Mouse (Mus musculus) limb, embryonic 11.5 days (tissue): ENCODE results near the gene P2ry2. TPM values are rescaled to one million over a fixed set of nuclear protein-coding genes. Genes with fewer than 3 reads are reported as not detected.

Experiments used
- ATAC-seq: fragments of 200-750 bp; cut with Nextera tagmentation; 2 replicates; pipeline ENCODE4 v1.8.0; 2017; ENCODE audit warnings: low read depth; ENCODE audit not compliant: insufficient number of reproducible peaks, low FRiP score, low TSS enrichment
- DNase-seq: peaks from one replicate; pipeline ENCODE4 v3.0.0-alpha.2; 2015; ENCODE audit warnings: low spot score
- H3K27ac ChIP-seq: fragments of 300-500 bp; sonication (generic); replicated peaks from 2 replicates; pipeline ENCODE4 v1.5.1; 2014; ENCODE audit warnings: low read depth, mild to moderate bottlenecking, low read length
- H3K27me3 ChIP-seq: fragments of 300-500 bp; sonication (generic); 2 replicates; pipeline ENCODE4 v1.6.1; 2014; ENCODE audit warnings: mild to moderate bottlenecking, low read length, mixed read lengths; ENCODE audit not compliant: control insufficient read depth, insufficient read depth
- H3K36me3 ChIP-seq: fragments of 300-500 bp; sonication (generic); 2 replicates; pipeline ENCODE4 v1.6.1; 2014; ENCODE audit warnings: mild to moderate bottlenecking, low read length, moderate library complexity, mixed read lengths; ENCODE audit not compliant: control insufficient read depth, insufficient read depth
- H3K4me1 ChIP-seq: fragments of 300-500 bp; sonication (generic); 2 replicates; pipeline ENCODE4 v1.6.1; 2014; ENCODE audit warnings: low read length, mixed read lengths; ENCODE audit not compliant: control insufficient read depth, insufficient read depth
- H3K4me2 ChIP-seq: fragments of 300-500 bp; sonication (generic); 2 replicates; pipeline ENCODE4 v1.6.1; 2014; ENCODE audit warnings: low read depth, mild to moderate bottlenecking, moderate library complexity; ENCODE audit not compliant: severe bottlenecking
- H3K4me3 ChIP-seq: fragments of 300-500 bp; sonication (generic); 2 replicates; pipeline ENCODE4 v1.5.1; 2014; ENCODE audit warnings: low read depth, low read length
- H3K9ac ChIP-seq: fragments of 300-500 bp; sonication (generic); 2 replicates; pipeline ENCODE4 v1.6.1; 2014; ENCODE audit warnings: mild to moderate bottlenecking, low read length
- H3K9me3 ChIP-seq: fragments of 300-500 bp; sonication (generic); 2 replicates; pipeline ENCODE4 v1.6.1; 2016; ENCODE audit warnings: low read length; ENCODE audit not compliant: control insufficient read depth
- WGBS: fragments of 180-500 bp; shearing (Covaris S2); extraction: QIAGEN DNeasy Blood & Tissue Kit; methylation state at CpG from one replicate; pipeline ENCODE4 v1.1.7; 2014; 5-methylcytosine and 5-hydroxymethylcytosine counted together
- polyA plus RNA-seq: library from polyadenylated mRNA; unstranded; fragments of >200 nt; fragmentation: Nextera tagmentation; extraction: Ambion mirVana; gene quantifications from 2 replicates; pipeline ENCODE4 v1.2.1, GENCODE M21; 2014

The P2ry2 gene
- polyA plus RNA-seq, 1 experiment from 2014 or later: 0.40 TPM

DNA sequence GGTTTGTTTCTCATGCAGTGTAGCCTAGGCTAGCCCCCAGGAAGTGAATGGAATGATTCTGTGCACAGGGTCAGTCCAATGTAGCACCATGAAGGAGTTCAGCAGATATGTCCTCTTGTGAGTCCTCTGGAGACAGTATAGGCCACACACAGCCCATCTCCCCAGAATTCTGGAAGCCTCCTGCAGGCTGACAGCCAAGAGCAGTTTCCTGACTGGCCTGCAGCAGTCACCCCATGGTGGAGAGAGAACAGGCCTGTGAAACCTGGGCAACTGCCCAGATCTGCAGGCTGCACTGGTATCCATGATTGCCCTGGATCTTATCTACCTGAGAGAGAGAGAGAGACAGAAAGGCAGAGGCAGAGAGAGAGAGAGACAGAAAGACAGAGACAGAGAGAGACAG is 18.1 kb upstream of the P2ry2 start:
- Histone ChIP-seq H3K4me1 (no peaks in the 10 kb centered on the region), H3K4me2 (no peak overlapping the region), H3K27me3 (no peaks in the 10 kb centered on the region), H3K36me3 (no peaks in the 10 kb centered on the region), H3K27ac (no peak overlapping the region), H3K9ac (no peak overlapping the region; the same call in 1 of the 2 replicates), H3K4me3 (no peak overlapping the region), H3K9me3 (no peaks in the 10 kb centered on the region)
- DNase-seq: no peak
- ATAC-seq: no peak

DNA sequence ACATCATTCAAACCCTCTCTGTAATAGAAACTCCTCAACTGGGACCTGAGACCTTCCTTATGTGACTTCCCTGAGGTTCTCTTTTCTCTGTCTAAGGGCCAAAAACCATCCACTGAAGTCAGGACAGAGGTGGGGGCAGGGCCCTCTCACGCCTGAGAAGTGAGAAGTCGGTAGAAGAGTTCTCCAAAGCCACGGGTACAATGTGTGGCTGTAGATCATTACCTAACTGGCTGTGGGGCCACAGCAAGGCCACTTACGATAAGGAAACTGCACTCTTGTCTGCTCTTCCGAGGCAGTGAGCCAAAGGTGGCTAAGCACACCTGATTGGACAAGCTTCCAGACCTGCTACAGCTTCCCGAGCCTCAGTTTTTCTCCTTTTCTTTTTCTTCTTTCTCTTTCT is 16.8 kb upstream of the P2ry2 start:
- 76% methylated on average over 6 of the region's 6 CpGs for WGBS
- no peaks in the 10 kb centered on the region for H3K9me3 ChIP-seq
- H3K4me1 ChIP-seq: no peaks in the 10 kb centered on the region
- H3K4me3 ChIP-seq: no peak overlapping the region
- H3K27ac ChIP-seq: no peak overlapping the region
- H3K4me2 ChIP-seq: no peak overlapping the region
- ATAC-seq (no peak), DNase-seq (no peak)
- no peak overlapping the region for H3K9ac ChIP-seq
- no peaks in the 10 kb centered on the region for H3K36me3 ChIP-seq
- no peaks in the 10 kb centered on the region for H3K27me3 ChIP-seq

- H3K4me3 ChIP-seq: no peak overlapping the region
- no peak overlapping the region for H3K4me2 ChIP-seq
- no peaks in the 10 kb centered on the region for H3K36me3 ChIP-seq
- no peaks in the 10 kb centered on the region for H3K4me1 ChIP-seq
- WGBS: 88% methylated on average over 9 of the region's 9 CpGs
- H3K27ac ChIP-seq: no peak overlapping the region
- no peak for DNase-seq
- no peak overlapping the region for H3K9ac ChIP-seq
- no peaks in the 10 kb centered on the region for H3K27me3 ChIP-seq
- no peaks in the 10 kb centered on the region for H3K9me3 ChIP-seq
- no peak for ATAC-seq
Observed at GRCm38 (mm10) chr7:101028991-101029390, 16.3 kb upstream of the P2ry2 start.

- no peak overlapping the region for H3K27ac ChIP-seq
- 94% methylated on average over 5 of the region's 5 CpGs for WGBS
- no peak overlapping the region for H3K4me3 ChIP-seq
- H3K4me1 ChIP-seq: no peaks in the 10 kb centered on the region
- DNase-seq (no peak), ATAC-seq (no peak)
- H3K36me3 ChIP-seq: no peaks in the 10 kb centered on the region
- H3K4me2 ChIP-seq: no peak overlapping the region
- H3K9ac ChIP-seq: no peak overlapping the region
- no peaks in the 10 kb centered on the region for H3K9me3 ChIP-seq
- no peaks in the 10 kb centered on the region for H3K27me3 ChIP-seq
Observed at GRCm38 (mm10) chr7:101028444-101028757, 15.7 kb upstream of the P2ry2 start.

- 84% methylated on average over 10 of the region's 10 CpGs for WGBS
- DNase-seq: no peak
- Histone ChIP-seq H3K4me2 (no peak overlapping the region), H3K4me1 (no peaks in the 10 kb centered on the region), H3K4me3 (no peak overlapping the region), H3K9me3 (no peaks in the 10 kb centered on the region), H3K9ac (no peak overlapping the region), H3K36me3 (no peaks in the 10 kb centered on the region), H3K27ac (no peak overlapping the region), H3K27me3 (no peaks in the 10 kb centered on the region)
- ATAC-seq: no peak
Observed at GRCm38 (mm10) chr7:101027623-101028443, 15.2 kb upstream of the P2ry2 start.

- no peaks in the 10 kb centered on the region for H3K9me3 ChIP-seq
- H3K27ac ChIP-seq: no peak overlapping the region
- no peak overlapping the region for H3K9ac ChIP-seq
- WGBS: 68% methylated on average over 5 of the region's 5 CpGs
- DNase-seq: no peak
- no peak overlapping the region for H3K4me3 ChIP-seq
- ATAC-seq: no peak
- H3K4me1 ChIP-seq: no peaks in the 10 kb centered on the region
- H3K36me3 ChIP-seq: no peaks in the 10 kb centered on the region
- H3K4me2 ChIP-seq: no peak overlapping the region
- no peaks in the 10 kb centered on the region for H3K27me3 ChIP-seq
Observed at GRCm38 (mm10) chr7:101026836-101027235, 14.2 kb upstream of the P2ry2 start.

DNA sequence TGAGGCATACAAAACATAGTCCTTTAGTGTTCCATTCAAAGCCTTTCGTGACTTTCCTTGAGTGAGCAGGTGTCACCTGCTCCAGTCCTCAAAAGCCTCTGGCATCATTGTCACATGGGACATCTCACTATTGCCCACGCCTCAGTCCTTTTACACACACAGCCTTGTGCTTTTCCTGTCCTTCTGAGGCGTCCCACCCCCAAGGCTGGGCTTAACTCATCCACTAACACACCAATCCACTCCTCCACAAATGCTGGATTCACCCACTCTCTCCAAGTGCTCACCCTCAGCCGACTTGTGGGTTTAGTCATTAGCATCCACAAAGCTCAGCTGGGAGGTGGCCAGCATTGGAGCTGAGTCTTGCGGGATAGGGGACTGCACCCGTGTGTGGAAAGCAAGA is 4.8 kb upstream of the P2ry2 start:
- peaks cover 10% of the 10 kb centered on the region for H3K27me3 ChIP-seq
- no peaks in the 10 kb centered on the region for H3K36me3 ChIP-seq
- H3K4me2 ChIP-seq: no peak overlapping the region
- no peak overlapping the region for H3K4me3 ChIP-seq
- H3K9ac ChIP-seq: no peak overlapping the region
- H3K9me3 ChIP-seq: no peaks in the 10 kb centered on the region
- DNase-seq (no peak), ATAC-seq (no peak)
- 0 out of 2 replicates have a peak, but pooled peaks cover 3% of the 10 kb centered on the region for H3K4me1 ChIP-seq
- H3K27ac ChIP-seq: no peak overlapping the region
- WGBS: 60% methylated on average over 6 of the region's 6 CpGs

DNA sequence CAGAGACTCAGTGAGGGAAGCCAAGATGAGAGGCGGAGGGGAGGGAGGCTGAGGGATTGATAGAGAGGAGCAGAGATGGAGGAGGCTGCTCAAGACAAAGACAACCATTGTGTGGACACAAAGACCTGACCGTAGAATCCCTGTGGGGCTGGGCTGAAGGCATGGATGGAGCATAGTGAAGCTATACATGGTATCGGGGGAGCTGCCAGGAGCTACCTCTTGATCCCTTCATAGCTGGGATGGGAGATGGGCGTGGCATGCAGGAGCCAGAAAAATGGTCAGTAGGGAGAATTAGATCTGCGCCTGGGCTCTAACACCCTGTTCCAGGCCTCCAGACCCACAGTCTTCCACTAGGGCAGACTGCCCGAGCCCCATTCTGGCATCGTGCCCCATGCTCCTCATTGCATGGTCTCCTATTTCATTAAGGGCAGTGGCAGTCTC is 4.4 kb upstream of the P2ry2 start:
- no peaks in the 10 kb centered on the region for H3K36me3 ChIP-seq
- H3K4me2 ChIP-seq: no peak overlapping the region
- H3K4me1 ChIP-seq: 0 out of 2 replicates have a peak, but pooled peaks cover 6% of the 10 kb centered on the region
- no peak for ATAC-seq
- H3K27me3 ChIP-seq: peaks cover 15% of the 10 kb centered on the region
- no peaks in the 10 kb centered on the region for H3K9me3 ChIP-seq
- no peak overlapping the region for H3K4me3 ChIP-seq
- no peak overlapping the region for H3K9ac ChIP-seq
- H3K27ac ChIP-seq: no peak overlapping the region
- no peak for DNase-seq
- WGBS: 85% methylated on average over 7 of the region's 7 CpGs

DNA sequence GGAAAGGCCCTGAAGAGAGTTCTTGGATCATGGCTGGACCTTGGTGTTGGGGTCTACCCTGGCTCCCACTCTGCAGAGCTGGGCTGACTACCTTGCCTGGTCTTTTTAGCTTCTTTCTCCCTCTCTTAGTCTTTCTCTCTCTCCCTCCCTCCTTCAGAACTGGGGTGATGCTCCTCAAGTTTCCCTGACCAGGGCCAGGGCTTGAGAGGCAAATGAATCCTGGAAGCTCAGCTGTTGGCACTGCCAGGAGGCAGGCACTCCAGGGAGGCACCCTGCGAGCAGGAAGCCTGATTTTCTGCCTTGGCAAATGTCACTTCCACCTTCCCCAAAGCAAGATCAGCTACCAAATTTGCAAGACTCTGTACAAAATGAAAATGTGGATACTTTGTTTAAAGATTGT is 2.3 kb upstream of the P2ry2 start:
- no peak overlapping the region for H3K9ac ChIP-seq
- DNase-seq (no peak), ATAC-seq (no peak)
- no peaks in the 10 kb centered on the region for H3K9me3 ChIP-seq
- H3K4me1 ChIP-seq: 0 out of 2 replicates have a peak, but pooled peaks cover 11% of the 10 kb centered on the region
- H3K27me3 ChIP-seq: peaks cover 28% of the 10 kb centered on the region
- no peak overlapping the region for H3K27ac ChIP-seq
- H3K36me3 ChIP-seq: no peaks in the 10 kb centered on the region
- WGBS: 75% methylated on average over 1 of the region's 1 CpGs
- no peak overlapping the region for H3K4me3 ChIP-seq
- H3K4me2 ChIP-seq: no peak overlapping the region
